Mouse (Mus musculus): ENCODE results near the gene Myb. TPM values are rescaled to one million over a fixed set of nuclear protein-coding genes. Genes with fewer than 3 reads are reported as not detected.
A peak's percentile ranks its signal among the peaks of the same experiment; 100 is the strongest.
"Not testable (repeated sequence)": the region's sequence is repeated elsewhere in the genome, so short reads cannot be mapped to it uniquely, and the experiment has no call there.

Myb gene
- total RNA-seq, 2 experiments from 2014 or later: 0.44 to 0.66 TPM

- no peak for DNase-seq (ENCODE audit: low spot score in 2 of 2)
- no peak for TF ChIP-seq CTCF (conservative IDR thresholded peaks at IDR 0.05)
- Histone ChIP-seq H3K4me3 (peak overlapping the region; percentile 60), H3K27ac (no peak overlapping the region)
These were observed 743 bp upstream of the Myb start for GRCm38 (mm10) chr10:21161359-21162094.

GRCm38 (mm10) chr10:21159697-21160394, 938 bp downstream of the Myb start:
- H3K4me3 ChIP-seq: peak overlapping the region; percentile 60
- DNase-seq (ENCODE audit: low spot score in 2 of 2): peak in 1 of 2 experiments; percentile 26
- no peak overlapping the region for H3K27ac ChIP-seq
- TF ChIP-seq CTCF (conservative IDR thresholded peaks at IDR 0.05): no peak

DNA sequence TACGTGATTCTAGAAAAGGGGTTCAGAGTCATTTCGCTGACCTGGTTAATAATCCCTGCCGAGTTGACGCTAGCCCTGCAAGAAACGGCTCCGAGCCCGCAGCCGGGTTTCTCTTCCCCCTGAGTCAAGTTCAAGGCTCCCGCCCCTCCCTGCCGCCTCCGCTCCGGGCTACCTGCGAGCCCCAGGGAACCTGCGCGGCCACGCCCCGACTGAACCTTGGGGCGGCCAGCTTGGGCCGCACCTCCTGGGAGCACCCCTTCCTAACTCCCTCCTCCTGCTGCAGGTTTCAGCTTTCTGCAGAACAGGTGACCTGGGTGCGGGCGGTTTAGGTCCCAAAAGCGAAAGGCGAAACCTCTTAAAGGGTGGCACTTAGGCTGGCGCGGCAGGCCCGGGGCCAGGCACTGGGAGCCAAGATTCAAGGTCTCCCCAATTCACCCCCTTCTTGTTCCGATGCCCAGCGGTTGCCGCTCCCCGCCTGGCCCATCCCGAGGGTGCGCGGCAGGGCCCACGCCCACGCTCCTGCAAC, 1.8 kb downstream of the Myb start:
- no peak for TF ChIP-seq CTCF (conservative IDR thresholded peaks at IDR 0.05)
- no peak for DNase-seq (ENCODE audit: low spot score in 2 of 2)
- no peak overlapping the region for H3K27ac ChIP-seq
- H3K4me3 ChIP-seq: peak overlapping the region; percentile 60

GRCm38 (mm10) chr10:21158111-21158917, 2.5 kb downstream of the Myb start:
- Histone ChIP-seq H3K4me3 (peak overlapping the region; percentile 60), H3K27ac (no peak overlapping the region)
- TF ChIP-seq CTCF (conservative IDR thresholded peaks at IDR 0.05): peak; percentile 79
- DNase-seq (ENCODE audit: low spot score in 2 of 2): peak in 1 of 2 experiments; percentile 41

DNA sequence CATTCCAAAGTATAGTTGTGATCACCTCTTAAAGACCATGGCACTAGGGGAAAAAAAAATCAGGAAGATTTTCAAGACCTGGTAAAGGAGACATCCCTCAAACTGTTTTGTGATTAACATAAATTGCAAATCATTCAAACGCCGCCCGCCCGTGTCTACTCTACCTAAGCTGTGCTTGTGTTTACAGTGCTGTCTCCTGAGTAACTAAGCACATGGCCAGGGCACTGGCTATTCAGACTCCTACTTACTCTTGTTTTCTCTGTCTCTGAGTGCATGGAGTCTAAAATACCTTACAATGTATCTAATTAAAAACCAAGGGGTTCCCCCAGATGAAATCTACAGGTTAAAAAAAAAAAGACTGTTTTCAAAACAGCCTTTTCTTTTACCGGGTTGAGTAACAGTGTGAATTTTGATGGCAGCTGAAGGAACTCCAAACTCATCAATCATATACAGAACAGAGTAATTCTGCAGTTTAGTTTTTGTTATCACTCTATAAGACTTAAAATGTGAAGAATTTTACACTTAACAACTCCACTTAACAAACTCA, 3.8 kb downstream of the Myb start:
- DNase-seq (ENCODE audit: low spot score in 2 of 2): no peak
- no peak overlapping the region for H3K27ac ChIP-seq
- TF ChIP-seq CTCF (conservative IDR thresholded peaks at IDR 0.05): no peak
- no peak overlapping the region for H3K4me3 ChIP-seq

- Histone ChIP-seq H3K27ac (no peak overlapping the region), H3K4me3 (no peak overlapping the region)
- no peak for DNase-seq (ENCODE audit: low spot score in 2 of 2)
- no peak for TF ChIP-seq CTCF (conservative IDR thresholded peaks at IDR 0.05)
These were observed 4.4 kb downstream of the Myb start for GRCm38 (mm10) chr10:21156416-21156815.

GRCm38 (mm10) chr10:21154927-21155326, 5.9 kb downstream of the Myb start:
- TF ChIP-seq CTCF (conservative IDR thresholded peaks at IDR 0.05): no peak
- no peak overlapping the region for H3K4me3 ChIP-seq
- H3K27ac ChIP-seq: no peak overlapping the region
- no peak for DNase-seq (ENCODE audit: low spot score in 2 of 2)

DNA sequence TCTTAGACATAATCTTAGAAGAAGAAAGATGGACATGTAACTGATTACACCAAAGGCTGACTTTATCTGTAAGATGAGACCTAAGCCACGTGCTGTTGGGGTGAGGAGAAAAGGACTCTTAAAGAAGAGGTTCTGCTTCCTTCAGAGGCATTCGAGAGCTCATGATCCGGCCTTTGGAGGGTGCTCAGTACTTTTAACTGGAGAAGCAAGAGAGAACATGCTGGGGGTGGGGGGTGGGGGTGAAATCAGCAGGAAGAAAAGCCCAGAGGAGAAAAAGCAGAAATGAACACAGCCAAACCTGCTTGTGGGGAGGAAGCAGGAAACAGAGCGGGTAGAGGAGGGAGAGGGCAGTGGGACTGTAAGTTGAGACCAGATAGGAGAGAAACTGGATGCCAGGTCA, 7.4 kb downstream of the Myb start:
- no peak for TF ChIP-seq CTCF (conservative IDR thresholded peaks at IDR 0.05)
- Histone ChIP-seq H3K27ac (no peak overlapping the region), H3K4me3 (no peak overlapping the region)
- DNase-seq (ENCODE audit: low spot score in 2 of 2): no peak

GRCm38 (mm10) chr10:21152812-21153211, 8.0 kb downstream of the Myb start:
- Histone ChIP-seq H3K4me3 (no peak overlapping the region), H3K27ac (no peak overlapping the region)
- TF ChIP-seq CTCF (conservative IDR thresholded peaks at IDR 0.05): no peak
- DNase-seq (ENCODE audit: low spot score in 2 of 2): no peak

DNA sequence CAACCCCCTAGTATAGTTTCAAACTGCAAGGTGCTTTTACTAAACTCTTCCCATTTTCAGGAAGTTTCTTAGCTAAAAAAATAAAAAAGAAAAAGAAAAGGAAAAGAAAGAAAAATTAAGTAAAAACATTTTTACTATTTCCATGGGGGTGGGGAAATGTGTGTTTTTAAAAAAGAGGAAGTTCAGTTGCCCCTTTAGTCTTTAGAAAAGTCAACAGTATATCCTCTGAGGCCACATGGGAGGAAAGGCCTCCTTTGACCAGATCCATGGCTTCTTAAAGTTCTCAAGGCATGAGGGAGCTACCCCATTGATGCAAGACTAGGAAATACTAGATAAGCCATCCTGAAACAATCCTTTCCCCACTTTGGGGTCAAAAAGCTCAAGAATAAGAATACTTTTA, 9.5 kb downstream of the Myb start:
- Histone ChIP-seq H3K27ac (no peak overlapping the region), H3K4me3 (no peak overlapping the region)
- no peak for TF ChIP-seq CTCF (conservative IDR thresholded peaks at IDR 0.05)
- no peak for DNase-seq (ENCODE audit: low spot score in 2 of 2)

GRCm38 (mm10) chr10:21149945-21150344, 10.8 kb downstream of the Myb start:
- not testable (repeated sequence) for H3K4me3 ChIP-seq; DNase-seq (ENCODE audit: low spot score in 2 of 2); H3K27ac ChIP-seq

DNA sequence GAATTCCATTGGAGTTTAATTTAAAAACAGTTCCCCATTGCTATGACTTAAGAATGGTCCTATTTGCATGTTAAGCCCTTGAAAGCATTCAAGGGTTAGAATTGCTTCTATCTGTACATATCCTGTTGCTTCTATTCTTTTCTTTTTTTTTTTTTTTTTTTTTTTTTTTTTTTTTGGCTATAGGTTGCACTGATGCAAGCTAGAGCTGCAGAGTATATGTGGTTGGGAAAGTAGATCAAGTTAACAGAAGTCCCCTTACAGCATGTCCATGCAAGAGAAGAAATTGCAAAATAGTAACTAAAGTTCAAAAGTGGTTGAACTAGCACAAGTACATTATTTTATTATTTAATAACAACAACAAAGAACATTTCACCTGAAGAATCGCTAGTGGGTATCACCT, 14.1 kb downstream of the Myb start:
- DNase-seq (ENCODE audit: low spot score in 2 of 2): no peak
- Histone ChIP-seq H3K27ac (no peak overlapping the region), H3K4me3 (no peak overlapping the region)
- TF ChIP-seq CTCF (conservative IDR thresholded peaks at IDR 0.05): no peak

GRCm38 (mm10) chr10:21146263-21146662, 14.5 kb downstream of the Myb start:
- TF ChIP-seq CTCF (conservative IDR thresholded peaks at IDR 0.05): no peak
- DNase-seq (ENCODE audit: low spot score in 2 of 2): no peak
- H3K27ac ChIP-seq: no peak overlapping the region
- H3K4me3 ChIP-seq: no peak overlapping the region

All from layer of hippocampus, adult 2 months (tissue).